Mouse (Mus musculus) erythroblast, embryonic 14.5 days (primary cell): ENCODE data around the gene Dnajb6.

ENCODE experiments used
- GATA1 ChIP-seq: IDR thresholded peaks from 2 replicates; pipeline ENCODE4 v1.6.1; 2012; ENCODE audit warnings: low read length, inconsistent platforms, mixed read lengths
- TAL1 ChIP-seq: IDR thresholded peaks from 3 replicates; pipeline ENCODE4 v1.6.1; 2012; ENCODE audit warnings: low read length, inconsistent platforms, mixed read lengths

GRCm38 (mm10) chr5:29708258-29708657 lies 27.2 kb upstream of the Dnajb6 start:
- TF ChIP-seq GATA1: no peak
- TF ChIP-seq TAL1: no peak
